Mouse (Mus musculus): ENCODE data around the gene C8g.

Gene C8g

GRCm38 (mm10) chr2:25501593-25502486 is at the start of gene C8g:
Gene C8g, minus strand, starts transcription at chr2:25501719.
- DNase-seq (ENCODE audit: low spot score in 2 of 2) = peak; percentile 51 to 53

- DNase-seq (ENCODE audit: low spot score in 2 of 2) = peak; percentile 46 to 56
Measured at GRCm38 (mm10) chr2:25551186-25551585, 49.7 kb upstream of the C8g start.

DNA sequence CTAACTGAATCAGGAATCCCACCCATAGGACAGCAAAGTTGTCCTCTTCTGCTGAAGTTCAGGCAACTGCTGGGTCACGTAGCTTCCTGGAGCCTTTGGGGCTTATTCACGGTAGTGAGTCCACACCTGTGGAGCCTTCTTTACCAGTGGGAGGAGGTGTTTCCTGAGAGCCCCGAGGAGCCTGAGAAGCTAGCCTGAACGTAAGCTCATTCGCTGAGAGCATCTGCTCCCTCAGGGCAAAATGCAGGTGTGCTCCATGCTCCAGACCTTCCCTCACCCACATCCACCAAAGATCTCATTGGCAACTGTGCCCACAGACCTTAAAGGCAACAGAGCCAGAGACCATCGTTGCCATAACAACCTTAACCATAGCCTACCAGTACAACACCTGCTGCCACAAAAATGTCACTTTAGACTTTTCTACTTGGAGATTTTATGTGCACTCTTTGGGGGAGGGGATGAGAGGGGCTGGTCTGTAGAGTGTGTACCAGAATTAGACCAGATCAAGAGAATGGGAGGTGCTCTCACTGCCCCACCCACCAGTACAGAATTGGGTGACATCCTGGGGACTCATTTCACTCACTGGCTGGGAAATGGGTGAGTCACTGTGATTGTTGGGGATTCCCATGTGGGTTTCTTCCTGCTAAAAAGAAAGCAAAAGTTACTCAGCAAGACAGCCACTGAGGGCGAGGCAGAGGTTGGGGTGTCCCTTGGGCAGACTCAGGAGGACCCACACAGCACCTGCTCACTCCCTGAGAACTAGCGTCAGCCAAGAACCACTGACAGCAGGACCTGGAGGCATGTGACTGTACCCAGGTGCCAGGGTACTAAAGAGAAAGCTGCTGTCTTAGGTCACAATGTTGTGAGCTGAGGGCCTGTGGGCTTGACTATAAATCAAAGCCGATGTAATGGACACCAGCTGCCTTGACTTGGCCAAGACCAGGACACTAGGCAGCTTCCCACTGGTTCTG is 47.8 kb upstream of the C8g start:
- DNase-seq (ENCODE audit: low spot score in 2 of 2) = no peak

DNA sequence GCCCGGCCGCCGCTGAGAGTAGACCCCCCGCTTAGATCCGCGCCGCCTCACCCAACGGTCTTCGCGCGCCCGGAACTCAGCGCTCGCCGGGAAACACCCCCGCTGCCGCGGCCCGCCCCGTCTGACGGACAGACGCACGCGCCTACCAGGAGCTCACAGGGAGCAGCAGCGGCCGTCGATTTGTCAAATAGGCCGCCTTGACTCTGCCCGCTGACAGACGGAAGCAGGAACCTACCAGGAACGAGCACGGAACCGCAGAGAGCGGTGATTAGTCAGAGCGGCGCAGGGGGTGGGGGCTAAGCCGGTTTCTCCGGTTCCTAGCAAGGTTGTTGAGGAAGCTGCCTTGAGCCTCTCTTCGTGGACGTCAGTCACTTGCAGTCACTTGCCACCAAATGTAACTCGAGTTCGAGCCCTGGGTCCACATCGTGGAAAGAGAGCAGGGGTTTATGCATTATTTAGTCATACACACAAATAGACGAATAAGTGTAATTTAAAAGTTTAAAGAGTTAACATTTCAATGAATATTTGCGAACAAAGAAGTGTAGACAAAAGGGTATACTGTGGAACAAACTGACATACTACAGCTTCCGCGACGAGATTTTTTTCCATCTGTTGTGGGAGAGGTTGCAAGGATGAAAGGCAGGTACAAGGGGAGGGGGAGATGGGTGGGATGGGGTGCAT is 45.4 kb upstream of the C8g start, which contains the start of gene Traf2:
Gene Traf2, minus strand, starts transcription at position 130 of the 681 bp plus-strand sequence.
- peak; percentile 99 to 100 for DNase-seq (ENCODE audit: low spot score in 2 of 2)

DNA sequence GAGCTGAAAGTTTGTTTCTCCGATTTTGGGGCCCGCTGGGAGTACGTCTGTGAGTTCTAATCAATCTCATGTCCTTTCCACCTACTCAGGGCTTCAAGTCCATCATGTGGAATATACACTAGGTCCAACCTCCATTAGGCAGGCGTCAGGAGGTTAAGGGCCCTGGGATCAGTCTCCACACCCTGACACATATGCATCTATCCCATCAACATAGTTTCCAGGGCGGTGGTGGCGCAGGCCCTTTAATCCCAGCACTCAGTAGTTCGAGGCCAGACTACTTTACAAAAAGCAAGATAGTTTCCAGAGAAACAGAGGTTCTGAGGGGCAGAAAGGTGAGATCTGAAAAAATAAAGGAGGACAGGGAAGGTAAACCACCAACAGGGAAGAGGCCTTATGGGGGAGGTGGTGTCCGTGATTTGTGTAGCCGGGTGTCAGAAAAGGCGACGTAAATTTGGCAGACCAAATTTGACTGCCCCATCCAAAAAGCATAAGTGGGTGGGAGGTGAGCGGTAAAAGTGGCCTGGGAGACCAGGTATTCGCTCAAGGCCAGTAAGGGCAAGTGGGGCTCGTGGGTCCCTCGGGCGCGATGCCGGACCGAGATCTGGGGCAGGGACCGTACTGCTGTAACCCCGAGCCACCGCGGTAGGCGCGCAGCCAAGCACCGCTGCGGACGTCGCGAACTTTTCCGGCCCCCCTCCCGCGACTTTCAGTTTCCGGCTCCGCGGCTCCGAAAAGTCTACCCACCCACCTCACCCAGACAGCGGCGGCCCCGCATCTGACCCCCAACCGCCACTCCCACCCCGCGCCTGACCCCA is 44.7 kb upstream of the C8g start:
- DNase-seq (ENCODE audit: low spot score in 2 of 2) = no peak

DNA sequence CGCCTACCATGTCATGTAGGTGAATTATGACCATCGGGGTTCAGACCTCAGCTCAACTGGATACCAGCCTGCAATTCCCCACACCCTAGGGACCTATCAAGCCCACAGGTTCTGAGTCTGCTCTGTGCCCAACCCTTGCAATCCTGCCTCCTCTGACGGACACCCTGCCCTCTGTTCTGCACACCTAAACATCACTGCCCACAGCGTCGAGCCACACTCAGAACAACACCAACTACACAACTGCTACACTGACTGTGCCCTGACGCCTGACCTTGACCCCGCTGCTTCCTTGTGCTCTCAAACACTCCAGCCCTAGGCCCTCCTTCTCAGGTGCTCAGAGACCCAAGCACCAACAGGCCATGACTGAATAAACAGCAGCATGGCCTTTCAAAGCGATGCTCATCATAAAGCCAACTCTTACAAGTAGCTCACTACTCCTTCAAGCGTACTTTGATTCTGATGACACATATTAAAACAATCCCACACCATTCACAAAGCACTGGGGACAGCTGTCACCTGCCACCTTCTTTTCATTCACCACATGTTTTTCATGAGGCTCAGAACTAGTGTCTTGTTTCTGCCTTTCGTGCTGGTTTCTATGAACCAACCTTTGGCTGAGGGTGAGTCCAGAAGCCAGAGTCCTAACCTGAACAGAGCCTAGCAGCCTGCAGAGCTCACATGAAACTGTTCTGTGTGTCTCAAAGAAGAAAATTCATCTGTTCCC is 40.3 kb upstream of the C8g start:
- DNase-seq (ENCODE audit: low spot score in 2 of 2) = no peak

DNA sequence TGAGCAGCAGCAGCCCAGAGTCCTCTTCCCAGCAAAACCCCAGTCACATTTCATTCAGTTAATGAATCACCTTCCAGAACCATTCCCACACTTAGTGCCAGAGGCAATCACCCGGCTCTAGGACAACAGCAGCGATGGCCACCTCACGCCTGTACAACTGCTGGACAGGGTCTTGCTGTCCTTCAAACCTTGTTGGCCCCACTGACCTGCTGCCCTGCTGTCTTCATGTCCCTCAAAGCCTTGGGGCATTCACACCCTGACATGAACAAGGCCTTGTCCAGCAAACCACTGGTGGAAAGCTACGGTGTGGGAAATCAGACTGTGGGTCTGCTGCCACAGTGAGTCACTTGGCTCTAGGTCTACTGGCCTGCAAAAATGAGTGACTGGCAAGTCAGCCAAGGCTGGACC is 39.0 kb upstream of the C8g start:
- DNase-seq (ENCODE audit: low spot score in 2 of 2) = no peak

DNA sequence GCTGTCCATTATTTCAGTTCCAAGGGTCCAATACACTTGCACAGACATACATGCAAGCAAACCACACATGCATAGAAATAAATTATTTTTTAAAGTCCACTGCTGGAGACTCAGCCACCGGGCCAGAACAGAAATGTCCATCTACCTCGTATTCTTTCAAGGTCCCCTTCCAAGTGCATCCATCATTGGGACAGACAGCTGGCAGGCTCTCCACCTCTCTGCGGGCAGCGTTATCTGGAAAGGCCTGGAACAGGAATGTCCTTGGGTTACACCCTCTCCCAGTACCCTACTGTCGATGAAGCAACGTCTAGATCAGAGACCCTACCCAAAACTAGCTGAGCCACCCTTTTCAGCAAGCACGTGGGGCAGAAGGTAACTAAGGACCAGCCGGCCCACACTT is 35.0 kb upstream of the C8g start:
- DNase-seq (ENCODE audit: low spot score in 2 of 2) = no peak

GRCm38 (mm10) chr2:25534866-25535182 is 33.3 kb upstream of the C8g start:
- no peak for DNase-seq (ENCODE audit: low spot score in 2 of 2)

- DNase-seq (ENCODE audit: low spot score in 2 of 2) = peak; percentile 53 to 55
Measured at GRCm38 (mm10) chr2:25534178-25534865, 32.8 kb upstream of the C8g start.

DNA sequence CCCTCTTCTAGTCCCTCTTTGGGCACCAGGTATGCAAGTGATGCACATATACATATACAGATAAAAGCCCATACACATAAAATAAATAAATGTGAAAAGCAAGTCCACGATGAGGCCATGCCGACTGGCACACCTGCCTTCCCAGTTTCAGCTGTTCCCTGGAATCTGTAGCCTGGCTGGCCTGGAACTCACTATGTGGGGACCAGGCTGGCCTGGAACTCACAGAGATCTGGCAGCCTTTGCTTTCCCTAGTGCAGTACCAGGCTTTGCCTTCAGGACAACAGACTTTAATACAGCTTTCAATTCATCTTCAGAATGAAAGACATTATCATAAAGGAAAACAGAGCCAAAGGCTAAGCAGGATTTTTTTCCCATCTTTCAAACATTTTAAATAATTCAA is 32.2 kb upstream of the C8g start:
- DNase-seq (ENCODE audit: low spot score in 2 of 2) = no peak

DNA sequence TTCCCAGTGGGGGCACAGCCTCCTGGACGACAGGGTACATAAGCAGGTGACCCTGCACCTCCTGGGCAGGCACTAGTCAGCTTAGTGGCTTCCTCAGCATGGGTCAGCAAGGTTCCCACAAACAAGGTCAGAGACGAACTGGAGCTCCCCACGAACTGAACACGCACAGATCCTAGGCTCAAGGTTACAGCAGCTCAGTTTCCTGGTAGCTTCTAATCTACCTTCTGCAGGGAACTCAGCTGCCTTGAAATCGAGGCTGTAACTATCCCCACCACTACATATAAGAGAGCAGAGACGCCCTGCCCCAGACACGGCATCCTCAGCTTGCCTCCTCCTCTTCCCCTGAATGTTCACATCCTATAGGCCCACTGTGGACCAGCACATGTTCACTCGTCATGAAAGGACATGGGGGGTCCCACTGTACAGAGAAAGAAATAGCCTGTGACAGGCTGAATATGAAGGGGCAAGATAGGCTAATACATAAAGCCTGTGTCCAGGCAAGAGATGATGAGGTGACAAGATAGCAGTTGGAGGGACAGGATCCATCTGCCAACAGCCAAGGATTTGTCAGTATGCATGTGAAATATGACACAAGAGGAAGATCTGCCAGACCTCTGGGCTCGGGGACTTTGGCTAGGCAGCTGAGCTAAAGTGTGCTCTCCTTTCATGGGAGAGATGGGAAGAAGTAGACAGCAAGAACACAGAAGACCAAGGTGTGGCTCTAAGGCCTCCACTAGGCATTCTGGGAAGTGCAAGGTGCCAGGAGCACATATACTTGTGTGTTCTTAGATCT is 25.2 kb upstream of the C8g start:
- no peak for DNase-seq (ENCODE audit: low spot score in 2 of 2)

GRCm38 (mm10) chr2:25509912-25510311 is 8.4 kb upstream of the C8g start:
- no peak for DNase-seq (ENCODE audit: low spot score in 2 of 2)

DNA sequence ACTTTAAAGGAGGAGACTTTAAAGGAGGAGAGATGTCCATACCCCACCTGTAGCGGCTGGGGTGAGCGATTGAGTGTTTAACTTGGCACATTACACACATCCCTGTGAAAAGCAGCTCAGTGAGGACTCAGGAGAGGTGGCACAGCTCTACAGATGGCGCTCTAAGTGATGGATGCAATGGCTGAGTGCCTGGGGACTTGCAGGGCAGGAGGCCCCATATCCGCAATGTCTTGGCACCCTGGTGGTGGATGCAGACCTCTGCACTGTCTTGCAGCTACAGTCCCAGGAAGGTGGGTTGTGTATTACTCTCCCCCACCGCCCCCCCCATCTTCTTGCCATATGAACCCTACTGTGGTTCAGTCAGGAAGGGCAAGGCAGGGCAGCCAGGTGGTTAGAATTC is 5.4 kb upstream of the C8g start:
- DNase-seq (ENCODE audit: low spot score in 2 of 2) = no peak

GRCm38 (mm10) chr2:25505860-25506259 is 4.3 kb upstream of the C8g start:
- no peak for DNase-seq (ENCODE audit: low spot score in 2 of 2)

DNA sequence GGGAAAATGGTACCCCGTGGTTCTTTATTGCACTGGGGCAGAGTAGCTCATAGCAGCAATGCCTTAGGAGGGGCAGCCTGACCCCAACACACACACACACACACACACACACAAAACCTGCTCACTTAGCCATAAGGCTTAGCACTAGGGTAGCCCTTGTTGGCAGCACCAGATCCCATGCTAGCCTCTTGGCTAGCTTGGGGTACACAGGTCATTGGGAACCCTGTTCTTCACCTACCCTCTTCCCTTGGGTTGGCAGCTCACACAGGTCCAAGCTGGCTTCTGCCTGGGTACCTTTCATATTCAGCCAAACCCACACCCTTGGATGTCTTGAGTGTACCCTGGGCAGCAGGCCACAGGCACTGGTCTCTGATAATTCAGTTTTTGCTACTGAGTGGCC is 3.5 kb upstream of the C8g start:
- no peak for DNase-seq (ENCODE audit: low spot score in 2 of 2)

DNA sequence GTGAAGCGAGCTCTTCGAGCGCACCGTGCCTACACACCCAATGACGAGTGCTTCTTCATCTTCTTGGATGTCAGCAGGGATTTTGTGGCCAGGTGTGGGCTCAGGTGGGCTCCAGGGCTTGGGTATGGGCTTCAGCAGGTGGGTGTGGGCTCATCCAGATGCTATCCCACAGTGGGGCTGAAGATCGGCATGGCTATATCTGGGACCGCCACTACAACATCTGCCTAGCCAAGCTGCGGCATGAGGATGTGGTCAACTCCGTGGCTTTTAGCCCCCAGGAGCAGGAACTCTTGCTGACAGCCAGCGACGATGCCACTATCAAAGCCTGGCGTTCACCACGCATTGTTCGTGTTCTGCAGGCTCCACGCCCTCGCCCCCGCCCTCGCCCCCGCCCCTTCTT is 3.0 kb upstream of the C8g start:
- DNase-seq (ENCODE audit: low spot score in 2 of 2) = no peak

GRCm38 (mm10) chr2:25502726-25503125 is 1.2 kb upstream of the C8g start:
- no peak for DNase-seq (ENCODE audit: low spot score in 2 of 2)

Measured in right cerebral cortex, postnatal 10 days (tissue).